Mouse (Mus musculus) mesoderm, embryonic 11.5 days (tissue): ENCODE data around the gene Usp46.
A peak's percentile ranks its signal among the peaks of the same experiment; 100 is the strongest.

Experiments
- DNase-seq: peaks from one replicate; pipeline ENCODE4 v3.0.0-alpha.2; 2012; ENCODE audit warnings: low read depth, low spot score

The Usp46 gene

GRCm38 (mm10) chr5:73955005-73955404 lies 113.2 kb downstream of the Usp46 start:
- no peak for DNase-seq

GRCm38 (mm10) chr5:73953066-73953614 lies 115.1 kb downstream of the Usp46 start:
- no peak for DNase-seq

DNA sequence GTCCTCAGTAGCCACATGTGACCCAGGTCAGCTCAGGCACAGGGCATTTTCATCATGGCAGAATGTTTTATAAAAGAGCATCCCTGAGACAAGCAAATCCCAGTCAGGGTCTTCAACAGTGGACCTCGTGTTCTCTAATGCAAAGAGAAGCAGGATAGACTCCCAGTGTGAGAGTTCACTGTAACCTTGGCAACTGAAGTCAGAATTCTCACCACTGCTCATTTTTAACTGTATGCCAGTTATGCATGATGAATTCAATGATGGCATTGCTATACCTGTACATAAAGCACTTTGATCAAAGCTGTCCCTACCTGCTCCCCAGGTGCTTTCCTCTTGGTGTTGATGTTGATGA lies 116.6 kb downstream of the Usp46 start:
- DNase-seq, result no peak

GRCm38 (mm10) chr5:73950809-73951648 lies 117.2 kb downstream of the Usp46 start:
- DNase-seq, result peak; percentile 26
